ENCODE assay signal across 9 mouse cellular contexts in the genomic region with DNA sequence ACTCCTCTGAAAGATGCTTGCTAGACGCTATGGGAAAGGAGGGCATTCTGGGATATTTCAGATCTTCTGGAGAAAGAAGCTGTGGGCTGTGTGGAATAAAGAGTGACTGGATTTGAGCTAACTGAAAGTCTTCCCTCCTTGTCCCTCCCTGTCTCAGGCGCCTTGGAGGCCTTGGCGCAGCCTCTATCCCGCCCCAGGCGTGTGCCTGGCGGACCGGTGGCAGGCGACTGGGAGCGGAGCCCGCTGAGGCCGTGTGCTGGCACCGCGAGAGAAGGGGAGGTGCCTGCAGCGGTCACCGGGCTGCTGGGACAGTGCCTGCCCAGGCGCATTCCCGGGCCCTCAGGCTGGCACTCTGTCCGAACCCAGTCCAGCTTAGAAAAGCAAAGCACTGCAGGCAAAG. TPM values are rescaled to one million over a fixed set of nuclear protein-coding genes. Genes with fewer than 3 reads are reported as not detected.
DNase-seq lines count a peak whose midpoint lies in the region; ATAC-seq and TF ChIP-seq lines count a peak whose summit lies in the region.
"Had no signal": no experiment of that assay in that cellular context is flagged by ENCODE, and none has a peak within 500 bp of the region (broad histone marks: within the 10 kb centered on the region; RNA-seq: fewer than 3 reads in every experiment).

No protein-coding gene starts in this region.

- H3K4me1 ChIP-seq in heart, adult 2 months (ENCODE audit: control insufficient read depth, insufficient read depth, low read length) = no peaks in the 10 kb centered on the region
- 0 out of 2 replicates have a peak, but pooled peaks cover 5% of the 10 kb centered on the region for H3K4me1 ChIP-seq in stomach, embryonic 14.5 days (ENCODE audit: control insufficient read depth, insufficient read depth, low read length)

- TF ChIP-seq CTCF in left cerebral cortex, adult 2 months (IDR thresholded peaks at IDR 0.05) = no peak
- no peak for TF ChIP-seq CTCF in heart, adult 2 months (IDR thresholded peaks at IDR 0.05)

- intact Hi-C loops in left cerebral cortex, adult 2 months (cut with DNase I) = loop anchor here (2.0 to 5.0 kb wide), 2 partner anchors 48 to 282 kb away; no protein-coding TSS in a partner anchor
- intact Hi-C loops in heart, adult 2 months (cut with DNase I) = no loop called here

- no peak for TF ChIP-seq EP300 in heart, adult 2 months (IDR thresholded peaks at IDR 0.05; ENCODE audit: insufficient read depth, low read depth, low read length)

- peak overlapping the region; percentile 92 for H3K27ac ChIP-seq in left cerebral cortex, adult 2 months
- no peak overlapping the region for H3K27ac ChIP-seq in heart, adult 2 months
- no peak overlapping the region for H3K27ac ChIP-seq in stomach, embryonic 14.5 days (ENCODE audit: low read length)

- no peaks in the 10 kb centered on the region for H3K36me3 ChIP-seq in heart, adult 2 months (ENCODE audit: control insufficient read depth, insufficient read depth, low read length)
- no peaks in the 10 kb centered on the region for H3K36me3 ChIP-seq in stomach, embryonic 14.5 days (ENCODE audit: control insufficient read depth, insufficient read depth, low read length)

- H3K4me2 ChIP-seq in stomach, embryonic 14.5 days (replicated peaks; ENCODE audit: low read depth, low read length) = 0 out of 2 replicates have a peak overlapping the region, but pooled peaks have one; percentile 16

- DNase-seq in left cerebral cortex, adult 2 months (ENCODE audit: extremely low spot score in 1 of 2, low spot score in 2 of 2) = peak; percentile 48 to 60
- DNase-seq in left cerebral cortex, adult 11 months (ENCODE audit: low spot score) = no peak
- DNase-seq in cerebellum, postnatal 4 days (ENCODE audit: low spot score in 2 of 2) = peak; percentile 32 to 62
- peak; percentile 60 to 73 for DNase-seq in heart, adult 2 months
- peak; percentile 34 for DNase-seq in kidney, adult 11 months
- peak; percentile 22 for DNase-seq in lung, postnatal 10 days
- DNase-seq in testis, postnatal 10 days (ENCODE audit: low spot score) = no peak

- no peak for TF ChIP-seq POLR2A in heart, adult 2 months (IDR thresholded peaks at IDR 0.05; ENCODE audit: insufficient read depth, low read depth, low read length)

- H3K9ac ChIP-seq in heart, adult 2 months (ENCODE audit: low read depth, low read length) = no peak overlapping the region
- no peak overlapping the region for H3K9ac ChIP-seq in stomach, embryonic 14.5 days (replicated peaks; ENCODE audit: low read depth, low read length)

- H3K9me3 ChIP-seq in stomach, embryonic 14.5 days (ENCODE audit: control insufficient read depth, low read depth, low read length) = peaks cover 9% of the 10 kb centered on the region

- H3K27me3 ChIP-seq in heart, adult 2 months (ENCODE audit: control insufficient read depth, insufficient read depth, low read length) = peaks cover 10% of the 10 kb centered on the region
- peaks cover 61% of the 10 kb centered on the region for H3K27me3 ChIP-seq in stomach, embryonic 14.5 days (ENCODE audit: control insufficient read depth, insufficient read depth, low read length)

- no peak for ATAC-seq in stomach, embryonic 14.5 days (ENCODE audit: insufficient number of reproducible peaks, insufficient read depth, low FRiP score, low read depth)

- no peaks in the 10 kb centered on the region for H3K79me2 ChIP-seq in heart, adult 2 months (replicated peaks; ENCODE audit: control insufficient read depth, insufficient read depth, low read length)

- peak overlapping the region; percentile 64 for H3K4me3 ChIP-seq in left cerebral cortex, adult 2 months
- no peak overlapping the region for H3K4me3 ChIP-seq in heart, adult 2 months
- 0 out of 2 replicates have a peak overlapping the region, but pooled peaks have one; percentile 50 for H3K4me3 ChIP-seq in stomach, embryonic 14.5 days (ENCODE audit: low read depth, low read length)

- WGBS in heart, adult 2 months = 2% methylated on average over 18 of the region's 18 CpGs
- whole genome bisulfite sequencing in stomach, embryonic 14.5 days = 1% methylated on average over 18 of the region's 18 CpGs

RNA-seq across cellular contexts. Expression of gene Ascl1, which starts 1.1 kb away (rescaled TPM):
- 1 to 10 TPM; 6.1 to 6.2 TPM for total RNA-seq in left cerebral cortex, adult 2 months (2021)
- total RNA-seq in heart, adult 2 months (2021) = under 1 TPM in 1 of 2 experiments, not detected in 1; 0.10 TPM
- polyA plus RNA-seq in heart, adult 2 months (2012; rRNA removed) = 0.06 TPM in 1 of 2 replicates, not detected in the other
- polyA plus RNA-seq in stomach, embryonic 14.5 days (2014; fragmentation: Nextera tagmentation; extraction: Ambion mirVana) = 15.6 and 18.1 TPM in 2 replicates
- total RNA-seq: MEL had no signal

RNA-seq across cellular contexts. Expression of gene Pah, which starts 27.0 kb away (rescaled TPM):
- total RNA-seq in left cerebral cortex, adult 2 months (2021) = under 1 TPM in 1 of 2 experiments, not detected in 1; 0.23 TPM
- total RNA-seq in heart, adult 2 months (2021) = 10 to 100 TPM; 11.2 to 12.0 TPM
- 0.14 and 0.56 TPM in 2 replicates for polyA plus RNA-seq in heart, adult 2 months (2012; rRNA removed)
- polyA plus RNA-seq in stomach, embryonic 14.5 days (2014; fragmentation: Nextera tagmentation; extraction: Ambion mirVana) = 0.68 and 0.88 TPM in 2 replicates
- total RNA-seq: MEL had no signal

Comparison
In these comparisons a context has a peak if more than half of its experiments do, and no peak if none do; other contexts are left out.
1. DNase-seq: peak in left cerebral cortex, adult 2 months (2 of 2), cerebellum, postnatal 4 days (2 of 2), heart, adult 2 months (2 of 2), kidney, adult 11 months (single experiment) and lung, postnatal 10 days (single experiment); none in left cerebral cortex, adult 11 months (single experiment) and testis, postnatal 10 days (single experiment).
2. RNA of gene Ascl1, which starts 1.1 kb away (total RNA-seq): 6.1 to 6.2 TPM in left cerebral cortex, adult 2 months; 0.10 TPM in heart, adult 2 months; every median in the first group is over 4 times any median in the second.
3. RNA of gene Pah, which starts 27.0 kb away (total RNA-seq): 11.2 to 12.0 TPM in heart, adult 2 months; 0.23 TPM in left cerebral cortex, adult 2 months; every median in the first group is over 4 times any median in the second.